Mouse (Mus musculus) telencephalon, adult 2 months (tissue): ENCODE results near the gene Mag.

ENCODE experiments used
- DNase-seq: peaks from one replicate; pipeline ENCODE4 v3.0.0-alpha.2; 2011; ENCODE audit warnings: low read depth, low spot score

The Mag gene

GRCm38 (mm10) chr7:30878950-30879349, 35.7 kb downstream of the Mag start:
- DNase-seq, result no peak

- DNase-seq, result no peak
These were observed 41.6 kb downstream of the Mag start for GRCm38 (mm10) chr7:30873083-30873482.

DNA sequence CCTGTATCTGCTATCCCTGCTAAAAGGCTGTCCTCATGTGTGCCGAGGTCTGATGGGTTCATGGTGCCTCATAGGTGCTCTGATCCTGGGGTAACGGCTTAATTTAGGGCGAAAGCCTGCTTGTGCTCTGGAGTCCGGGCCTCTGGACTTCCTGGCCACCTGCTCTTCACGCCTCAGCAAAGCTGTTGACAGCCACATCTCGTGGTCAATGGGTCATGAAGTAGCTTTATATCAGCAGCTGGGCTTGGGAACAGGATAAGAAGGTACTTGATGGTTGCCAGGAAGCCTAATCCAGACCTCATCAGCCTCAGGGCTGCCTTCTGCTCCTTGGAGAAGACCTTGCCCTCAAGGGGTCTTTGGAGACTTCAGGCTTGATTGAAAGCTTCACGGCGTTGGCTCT, 51.3 kb downstream of the Mag start:
- DNase-seq, result no peak

GRCm38 (mm10) chr7:30861464-30861863, 53.2 kb downstream of the Mag start, which contains the start of gene Ffar1:
Gene Ffar1, minus strand, starts transcription at chr7:30861564.
- DNase-seq, result no peak

DNA sequence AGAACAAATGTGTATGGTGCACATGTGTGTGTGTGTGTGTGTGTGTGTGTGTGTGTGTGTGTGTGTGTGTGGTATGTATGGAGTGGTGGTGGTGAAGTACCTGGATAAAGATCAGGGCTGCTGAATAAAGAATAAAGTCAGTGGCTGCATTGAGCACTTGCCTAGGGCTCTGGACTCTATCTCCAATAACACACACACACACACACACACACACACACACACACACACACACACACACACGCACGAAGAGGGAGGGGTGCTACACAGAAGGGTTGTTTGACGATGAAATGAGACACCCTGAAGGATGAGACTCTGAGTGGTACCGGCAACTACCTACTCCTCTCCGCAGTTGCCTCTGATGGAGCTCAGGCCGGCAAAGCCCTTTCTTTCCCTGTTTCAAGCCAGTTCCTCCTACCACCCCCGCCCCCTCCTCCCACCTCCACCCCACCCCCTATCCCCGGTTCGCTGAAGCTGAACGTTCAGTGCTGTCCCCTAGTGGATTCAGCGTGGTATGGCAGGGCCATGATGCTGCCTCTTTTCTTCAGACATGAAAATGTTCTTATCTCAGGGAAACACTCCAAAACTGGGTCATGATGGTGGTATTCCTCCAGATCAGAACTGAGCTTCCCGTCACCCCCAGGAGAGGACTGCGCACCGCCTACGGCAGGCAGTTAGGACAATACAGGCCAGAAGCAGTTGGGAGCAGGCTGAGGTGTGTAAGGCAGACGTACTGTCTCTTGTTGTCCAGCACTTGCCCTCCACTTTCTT, 54.9 kb downstream of the Mag start:
- peak; percentile 27 for DNase-seq

DNA sequence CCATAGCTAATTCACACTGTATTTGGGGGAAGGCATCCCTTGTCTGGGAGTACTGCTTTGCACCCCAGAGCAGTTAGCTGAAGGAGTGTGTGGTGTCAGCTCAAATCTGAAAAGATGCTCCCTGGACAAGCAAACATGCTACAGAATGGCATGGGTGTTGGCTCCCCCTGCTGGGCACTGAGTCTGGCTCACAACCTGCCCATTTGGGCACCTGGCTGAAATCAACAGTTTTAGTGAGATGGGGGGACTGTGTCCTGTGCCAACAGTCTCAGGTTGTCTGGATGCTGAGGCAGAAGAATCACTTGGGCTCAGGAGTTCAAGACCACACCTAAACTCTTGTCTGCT, 55.4 kb downstream of the Mag start:
- peak; percentile 55 for DNase-seq

DNA sequence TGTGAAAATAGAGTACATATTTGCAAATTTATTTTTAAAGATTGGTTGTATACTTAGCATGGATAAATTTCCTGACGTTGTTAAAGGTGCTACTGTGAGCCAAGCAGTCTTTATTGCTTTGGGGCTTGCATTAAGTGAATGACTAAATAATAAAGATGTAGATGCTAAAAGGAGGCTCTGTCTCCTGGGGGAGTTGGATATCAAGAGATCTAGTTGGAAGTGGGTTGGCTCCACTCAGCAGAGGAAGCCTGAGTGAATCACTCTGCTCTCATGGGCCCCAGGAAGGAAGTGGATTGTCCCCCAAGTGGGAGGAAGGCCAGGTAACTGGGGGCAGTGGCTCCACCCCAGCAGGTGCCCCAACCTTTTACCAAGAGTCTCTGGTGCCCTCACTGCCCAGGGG, 56.9 kb downstream of the Mag start:
- no peak for DNase-seq

DNA sequence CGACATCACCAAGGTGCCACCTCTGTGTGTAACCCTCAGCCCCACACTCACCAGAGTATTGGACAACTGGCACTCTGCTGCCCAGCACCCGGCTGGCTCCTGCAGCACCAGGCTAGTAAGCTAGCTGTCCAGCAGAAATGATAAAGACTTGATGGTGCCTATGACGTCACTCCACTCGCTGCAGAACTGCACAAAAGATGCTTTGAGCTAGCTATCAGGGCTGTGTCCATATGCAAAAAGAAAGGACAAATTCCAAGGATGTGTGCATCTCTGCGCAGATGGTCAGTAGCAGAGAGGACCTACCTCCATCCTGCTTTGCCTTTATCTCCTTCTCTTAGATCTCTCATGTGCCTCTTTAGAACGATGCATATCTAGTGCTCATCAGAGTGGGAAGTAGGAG, 58.6 kb downstream of the Mag start, which contains the start of gene Ffar3:
Gene Ffar3 (minus strand): TSS at position 101 of the 400 bp plus-strand sequence.
- DNase-seq, result no peak

- no peak for DNase-seq
These were observed 63.3 kb downstream of the Mag start for GRCm38 (mm10) chr7:30851421-30851820.
